Mouse (Mus musculus) testis, adult 2 months (tissue): ENCODE data around the gene Lztfl1. TPM values are rescaled to one million over a fixed set of nuclear protein-coding genes. Genes with fewer than 3 reads are reported as not detected.

Source experiments
- H3K27ac ChIP-seq: fragments of 200-500 bp; 2 replicates; pipeline ENCODE4 v1.5.1; 2012; ENCODE audit warnings: low read depth, low read length; ENCODE audit not compliant: control insufficient read depth, insufficient read depth
- H3K27me3 ChIP-seq: fragments of 200-500 bp; 2 replicates; pipeline ENCODE4 v1.6.1; 2012; ENCODE audit warnings: mild to moderate bottlenecking, low read length, moderate library complexity; ENCODE audit not compliant: control insufficient read depth, insufficient read depth
- H3K36me3 ChIP-seq: fragments of 200-500 bp; 2 replicates; pipeline ENCODE4 v1.6.1; 2012; ENCODE audit warnings: mild to moderate bottlenecking, low read length; ENCODE audit not compliant: control insufficient read depth, insufficient read depth
- H3K4me1 ChIP-seq: fragments of 200-500 bp; 2 replicates; pipeline ENCODE4 v1.6.1; 2012; ENCODE audit warnings: low read length; ENCODE audit not compliant: control insufficient read depth, insufficient read depth
- H3K4me3 ChIP-seq: fragments of 200-500 bp; 2 replicates; pipeline ENCODE4 v1.5.1; 2012; ENCODE audit warnings: low read depth, mild to moderate bottlenecking, low read length, moderate library complexity, mixed read lengths; ENCODE audit not compliant: control insufficient read depth
- CTCF ChIP-seq: fragments of 200-500 bp; IDR thresholded peaks from 2 replicates; pipeline ENCODE4 v1.5.1; 2012; ENCODE audit warnings: low read depth, mild to moderate bottlenecking, inconsistent platforms, low read length, moderate library complexity; ENCODE audit not compliant: control insufficient read depth, insufficient read depth, insufficient replicate concordance
- POLR2A ChIP-seq: fragments of 200-500 bp; IDR thresholded peaks from 2 replicates; pipeline ENCODE4 v1.6.1; 2012; ENCODE audit warnings: low read depth, mild to moderate bottlenecking, inconsistent platforms, low read length, moderate library complexity; ENCODE audit not compliant: control insufficient read depth
- polyA plus RNA-seq: library from polyadenylated mRNA; depleted of rRNA; stranded (reverse); fragments of >200 nt; gene quantifications from 2 replicates; pipeline ENCODE4 v1.2.3, GENCODE M21; 2012; rRNA removed

The Lztfl1 gene
- polyA plus RNA-seq, 1 experiment = 35.9 TPM

GRCm38 (mm10) chr9:123649785-123650511, 67.5 kb downstream of the Lztfl1 start:
- no peaks in the 10 kb centered on the region for H3K4me1 ChIP-seq
- H3K36me3 ChIP-seq = no peaks in the 10 kb centered on the region
- no peaks in the 10 kb centered on the region for H3K27me3 ChIP-seq
- no peak overlapping the region for H3K27ac ChIP-seq
- TF ChIP-seq CTCF (no peak), POLR2A (no peak)
- H3K4me3 ChIP-seq = no peak overlapping the region

Other genes starting within 250 kb of the Lztfl1 start
- gene Limd1, start 239.0 kb downstream of the Lztfl1 start, polyA plus RNA-seq = 34.7 and 43.1 TPM in 2 replicates
- gene Sacm1l, start 187.9 kb downstream of the Lztfl1 start, polyA plus RNA-seq = 2.9 and 5.1 TPM in 2 replicates
- 2.2 and 2.4 TPM in 2 replicates for gene Slc6a20b, start 85.1 kb downstream of the Lztfl1 start, polyA plus RNA-seq
- 0.04 TPM in 1 of 2 replicates, not detected in the other for gene Ccr9, start 39.3 kb downstream of the Lztfl1 start, polyA plus RNA-seq
- 4.5 and 5.9 TPM in 2 replicates for gene Slc6a20a, start 38.8 kb downstream of the Lztfl1 start, polyA plus RNA-seq
- 0.05 TPM in 1 of 2 replicates, not detected in the other for gene Cxcr6, start 88.8 kb upstream of the Lztfl1 start, polyA plus RNA-seq
- 18.6 and 25.5 TPM in 2 replicates for gene Fyco1, start 134.2 kb upstream of the Lztfl1 start, polyA plus RNA-seq
- gene Xcr1, start 144.3 kb upstream of the Lztfl1 start, polyA plus RNA-seq = 0.10 and 0.20 TPM in 2 replicates